Mouse (Mus musculus) E14TG2a.4 (cell line): ENCODE measurements around the gene Cycs.
A peak's percentile ranks its signal among the peaks of the same experiment; 100 is the strongest.

Experiments used
- CTCF ChIP-seq: conservative IDR thresholded peaks from 2 replicates; pipeline ENCODE4 v1.5.1; 2014; ENCODE audit warnings: low read length
- NANOG ChIP-seq: IDR thresholded peaks from 2 replicates; pipeline ENCODE4 v1.6.1; 2014; ENCODE audit warnings: borderline replicate concordance, low read length, mixed read lengths
- POU5F1 ChIP-seq: IDR thresholded peaks from 2 replicates; pipeline ENCODE4 v1.6.1; 2014; ENCODE audit warnings: low read length, borderline replicate concordance

DNA sequence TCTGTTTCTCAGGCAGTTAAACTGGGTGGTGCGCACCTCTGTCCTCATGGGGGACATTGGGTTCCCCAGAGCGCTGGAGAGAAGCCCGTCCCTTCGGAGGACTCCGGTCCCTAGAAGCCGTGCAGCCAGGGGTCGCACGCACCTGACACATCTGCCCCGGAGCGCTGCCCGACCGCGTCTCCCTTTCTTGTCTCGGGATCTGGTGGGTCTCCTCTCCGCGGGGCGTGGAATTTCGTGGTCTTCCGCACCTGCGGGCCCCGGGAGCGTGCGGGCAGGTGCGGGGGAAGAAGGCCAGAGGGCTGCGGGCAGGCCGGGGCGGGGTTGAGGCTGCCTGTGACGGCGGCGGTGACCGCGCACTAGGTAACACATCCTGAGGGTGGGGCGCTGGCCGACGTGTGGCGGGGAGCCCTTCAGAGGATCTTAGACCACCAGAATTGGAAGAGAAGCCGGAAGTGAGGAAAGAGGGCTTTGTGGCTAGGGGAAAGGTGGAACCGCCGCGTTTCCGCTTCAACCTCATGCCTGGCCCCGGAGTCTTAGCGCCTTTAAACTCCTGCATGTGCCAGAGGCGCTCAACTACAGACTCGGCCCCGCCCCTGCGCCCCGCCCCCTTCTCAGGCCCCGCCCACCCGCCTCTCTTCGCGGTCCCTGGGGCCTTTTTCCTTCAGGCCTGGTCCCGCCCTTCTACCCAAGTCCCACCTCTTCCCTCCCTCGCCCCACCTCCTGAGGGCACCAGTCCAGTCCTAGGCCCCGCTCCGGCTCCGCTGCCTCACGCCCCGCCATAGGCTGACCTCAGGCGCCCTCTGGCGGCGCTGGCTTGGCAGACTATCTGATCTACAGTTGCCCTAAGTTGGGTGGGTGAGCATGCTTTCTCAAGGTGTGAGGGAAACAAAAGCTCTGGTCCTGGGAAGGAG lies 30.2 kb upstream of the Cycs start, which contains the start of gene 4921507P07Rik:
- TF ChIP-seq CTCF, result peak; percentile 41
- no peak for TF ChIP-seq NANOG
- no peak for TF ChIP-seq POU5F1
